Mouse (Mus musculus): ENCODE data around the gene Fndc7.
A peak's percentile ranks its signal among the peaks of the same experiment; 100 is the strongest.

Fndc7 gene

GRCm38 (mm10) chr3:108889908-108890307 is at the start of gene Fndc7:
Fndc7 (minus strand) TSS chr3:108890008.
- DNase-seq, result no peak

- no peak for DNase-seq
Measured at GRCm38 (mm10) chr3:108939573-108939972, 49.8 kb upstream of the Fndc7 start, which contains the start of gene Henmt1. Henmt1 (plus strand) TSS chr3:108939873.

DNA sequence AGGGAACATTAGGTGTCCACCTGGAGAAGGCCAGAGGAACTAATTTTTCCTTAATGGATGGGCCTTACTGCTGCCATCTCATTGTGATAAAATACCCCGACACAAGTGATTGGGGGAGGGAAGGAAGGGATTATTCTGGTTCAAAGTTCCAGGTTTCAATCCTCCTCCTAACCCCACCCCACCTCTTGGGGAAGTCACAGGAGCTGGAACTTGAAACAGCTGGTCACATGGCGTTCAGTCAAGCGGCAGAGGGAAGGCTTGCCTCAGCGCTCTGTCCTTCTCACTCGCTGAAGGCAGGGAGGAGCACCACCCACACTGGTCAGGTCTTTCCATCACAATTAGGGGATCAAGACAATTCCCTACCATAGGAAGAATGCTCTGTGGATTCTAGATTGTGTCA is 48.9 kb upstream of the Fndc7 start:
- DNase-seq, result no peak

DNA sequence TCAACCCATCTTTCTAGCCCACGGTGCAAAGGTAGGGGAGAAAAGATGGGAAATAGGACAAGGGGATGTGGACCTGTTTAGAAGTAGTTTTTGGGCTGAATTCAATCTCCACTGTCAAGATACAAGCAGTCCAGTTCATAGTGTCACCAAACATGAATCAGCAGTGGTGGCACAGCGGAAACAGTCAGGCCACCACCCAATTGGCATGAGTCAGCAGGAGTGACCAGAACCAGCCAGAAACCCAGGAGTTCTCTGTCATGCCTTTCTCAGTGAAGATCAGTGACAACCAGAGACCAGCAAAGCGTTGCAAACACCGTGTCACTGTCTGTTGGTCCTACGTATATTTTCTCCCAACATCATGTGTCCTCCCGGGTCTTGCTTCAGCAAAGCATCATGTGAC is 43.7 kb upstream of the Fndc7 start:
- DNase-seq, result no peak

- no peak for DNase-seq
Measured at GRCm38 (mm10) chr3:108926308-108926707, 36.5 kb upstream of the Fndc7 start.

- no peak for DNase-seq
Measured at GRCm38 (mm10) chr3:108925677-108926076, 35.9 kb upstream of the Fndc7 start.

- no peak for DNase-seq
Measured at GRCm38 (mm10) chr3:108921822-108922221, 32.0 kb upstream of the Fndc7 start.

- no peak for DNase-seq
Measured at GRCm38 (mm10) chr3:108920442-108921070, 30.7 kb upstream of the Fndc7 start.

DNA sequence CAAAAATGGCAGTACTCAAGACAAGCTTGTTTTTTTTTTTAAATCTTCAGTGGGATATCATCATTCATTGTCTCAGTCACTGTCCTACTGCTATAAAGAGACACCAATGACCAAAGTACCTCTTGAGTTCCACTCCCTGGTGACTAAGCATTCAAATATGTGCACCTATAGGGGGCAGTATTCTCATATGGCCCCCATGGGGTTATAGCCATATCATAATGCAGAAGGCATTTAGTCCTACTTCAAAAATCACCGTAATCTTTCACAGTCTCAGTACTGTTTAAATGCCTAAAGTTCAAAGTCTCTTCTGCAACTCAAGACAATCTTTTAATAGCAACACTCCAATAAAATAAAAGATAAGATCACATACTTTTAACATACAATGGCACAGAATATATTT is 29.0 kb upstream of the Fndc7 start:
- no peak for DNase-seq

GRCm38 (mm10) chr3:108917986-108918385 is 28.2 kb upstream of the Fndc7 start:
- DNase-seq, result no peak

- DNase-seq, result no peak
Measured at GRCm38 (mm10) chr3:108916857-108917256, 27.0 kb upstream of the Fndc7 start.

DNA sequence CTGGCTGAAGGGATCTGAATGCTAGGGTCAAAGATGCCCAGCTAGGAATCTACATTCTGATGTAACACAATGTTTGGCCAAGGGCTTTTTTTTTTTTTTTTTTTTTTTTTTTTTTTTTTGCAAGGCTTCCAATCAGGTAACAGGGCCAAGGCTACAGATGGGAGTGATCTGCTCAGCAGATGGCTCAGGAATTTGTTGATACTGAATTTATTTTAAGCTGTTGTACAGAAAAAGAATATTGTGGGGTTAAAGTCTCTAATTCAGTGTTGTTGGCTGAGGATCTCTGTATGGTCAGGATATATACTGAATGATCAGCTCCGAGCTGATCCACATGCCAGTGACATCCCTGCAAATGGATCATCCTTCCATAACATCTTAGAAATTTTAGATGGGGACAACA is 26.2 kb upstream of the Fndc7 start:
- DNase-seq, result no peak

DNA sequence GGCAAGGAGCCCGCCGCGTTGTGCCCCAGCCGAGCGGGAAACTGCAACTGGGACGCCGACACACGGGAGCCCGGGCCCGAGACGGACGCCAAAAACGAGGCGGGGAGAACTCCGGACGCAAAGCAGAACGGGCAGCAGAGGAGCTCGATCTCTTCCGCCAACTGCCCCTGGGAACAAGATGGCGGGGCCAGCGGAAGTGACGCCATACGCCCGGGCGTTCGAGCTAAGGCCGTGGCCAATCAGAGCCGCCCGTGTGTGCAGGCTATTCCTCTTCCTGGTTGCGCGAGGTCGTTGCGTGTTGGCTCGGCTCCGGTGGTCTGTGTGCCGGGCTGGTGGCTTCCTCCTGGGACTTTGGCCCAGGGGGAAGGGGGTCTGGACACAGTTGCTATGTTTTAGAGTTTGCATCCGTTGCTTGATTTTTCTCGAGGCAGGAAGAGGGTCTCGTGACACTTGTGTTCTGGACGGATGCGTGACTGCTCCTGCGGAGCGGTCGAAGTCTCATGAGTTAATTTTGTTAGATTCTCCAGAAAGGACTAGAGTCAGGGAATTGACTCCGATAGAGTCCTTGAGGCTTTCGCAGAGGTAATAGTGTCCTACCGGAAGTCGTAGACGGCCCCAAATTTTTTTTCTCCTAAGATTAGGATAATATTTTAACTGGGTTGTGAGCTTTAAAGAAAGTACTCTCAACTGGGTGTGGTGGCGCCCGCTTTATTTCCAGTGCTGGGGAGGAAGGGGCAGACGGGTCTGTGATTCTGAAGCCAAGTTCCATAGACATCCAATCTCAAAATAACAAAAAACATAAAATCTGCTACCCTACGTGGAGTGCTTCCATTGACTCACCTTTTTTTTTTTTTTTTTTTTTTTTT is 22.0 kb upstream of the Fndc7 start, which contains the start of gene Prpf38b:
Prpf38b (minus strand) TSS at position 180 of the 866 bp plus-strand sequence.
- peak; percentile 94 for DNase-seq

DNA sequence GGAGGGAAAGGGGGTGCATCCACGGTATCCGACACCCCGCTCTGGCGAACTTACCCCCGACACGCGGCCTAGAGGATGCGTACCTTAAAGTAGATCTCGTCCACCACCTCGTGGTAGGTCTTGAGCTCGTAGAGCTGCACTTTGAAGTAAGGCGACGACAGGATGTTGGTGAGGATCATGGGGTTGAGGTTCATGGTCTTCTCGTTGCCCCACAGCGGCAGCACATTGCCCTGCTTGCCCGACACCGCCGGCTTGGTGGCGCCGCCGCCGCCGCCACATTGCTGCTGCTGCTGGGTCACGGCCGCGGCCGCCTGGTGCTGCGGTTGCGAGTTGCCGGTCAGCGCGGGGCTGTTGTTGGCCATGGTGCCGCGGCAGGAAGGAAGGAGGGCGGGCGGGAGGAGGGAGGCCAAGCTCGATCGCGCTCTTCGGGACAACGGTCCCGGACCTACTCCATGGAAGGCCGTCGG is 21.3 kb upstream of the Fndc7 start:
- peak; percentile 82 for DNase-seq

GRCm38 (mm10) chr3:108910303-108911080 is 20.7 kb upstream of the Fndc7 start:
- peak; percentile 50 for DNase-seq

- no peak for DNase-seq
Measured at GRCm38 (mm10) chr3:108902934-108903333, 13.1 kb upstream of the Fndc7 start.

DNA sequence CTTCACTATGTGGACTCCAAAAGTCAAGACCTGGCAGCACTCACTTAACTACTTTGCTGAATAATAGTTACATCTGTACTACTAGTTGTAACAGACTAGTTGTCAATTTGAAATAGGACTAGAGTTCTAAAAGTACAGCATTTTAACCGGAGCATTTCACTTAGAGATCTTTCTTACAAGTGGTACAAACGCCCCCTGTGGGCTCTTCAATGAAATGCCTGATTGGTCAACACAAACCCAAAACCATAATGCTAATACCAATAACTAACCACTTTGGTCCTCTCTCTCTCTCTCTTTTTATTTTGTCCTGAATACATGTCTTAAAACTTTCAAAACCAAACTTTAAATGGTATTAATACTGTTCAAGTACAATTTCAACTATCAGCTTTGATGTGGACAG is 12.2 kb upstream of the Fndc7 start:
- DNase-seq, result no peak

GRCm38 (mm10) chr3:108900681-108901080 is 10.9 kb upstream of the Fndc7 start:
- DNase-seq, result no peak

GRCm38 (mm10) chr3:108900147-108900546 is 10.3 kb upstream of the Fndc7 start:
- no peak for DNase-seq

DNA sequence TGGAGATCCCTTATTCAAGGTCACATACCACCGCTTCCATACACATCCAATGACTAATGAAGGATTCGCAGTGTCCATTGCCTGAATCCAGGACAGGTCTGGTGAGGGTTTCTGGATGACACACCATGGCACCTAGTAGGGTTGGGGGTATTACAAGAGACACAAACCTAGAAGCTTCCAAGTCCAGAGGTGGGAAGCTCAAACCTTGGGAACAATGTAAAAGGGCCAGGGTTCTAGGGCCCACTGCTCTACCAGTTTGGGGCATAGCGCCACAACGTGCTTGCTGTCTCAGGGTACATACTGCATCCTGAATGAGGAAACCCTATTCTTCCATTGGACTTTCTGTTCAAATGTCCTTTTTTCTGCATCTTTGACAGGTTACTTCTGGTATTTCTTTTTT is 8.8 kb upstream of the Fndc7 start:
- no peak for DNase-seq

- DNase-seq, result no peak
Measured at GRCm38 (mm10) chr3:108892914-108893313, 3.1 kb upstream of the Fndc7 start.

- DNase-seq, result no peak
Measured at GRCm38 (mm10) chr3:108892080-108892479, 2.3 kb upstream of the Fndc7 start.

- no peak for DNase-seq
Measured at GRCm38 (mm10) chr3:108887618-108887975, 2.2 kb downstream of the Fndc7 start.
